Mouse (Mus musculus): ENCODE data around the gene Gm28043. TPM values are rescaled to one million over a fixed set of nuclear protein-coding genes. Genes with fewer than 3 reads are reported as not detected.
A peak's percentile ranks its signal among the peaks of the same experiment; 100 is the strongest.

Gm28043 gene
- polyA plus RNA-seq, 1 experiment = 1.0 TPM

GRCm38 (mm10) chr17:29693571-29693970 lies 78.9 kb downstream of the Gm28043 start:
- Histone ChIP-seq H3K36me3 (ENCODE audit: control insufficient read depth, insufficient read depth) (peaks cover 36% of the 10 kb centered on the region), H3K4me3 (no peak overlapping the region), H3ac (ENCODE audit: control insufficient read depth, insufficient read length) (no peak overlapping the region), H3K27me3 (ENCODE audit: control insufficient read depth, insufficient read depth, insufficient read length) (no peaks in the 10 kb centered on the region), H3K79me2 (ENCODE audit: control insufficient read depth, insufficient read depth) (no peaks in the 10 kb centered on the region), H3K4me2 (ENCODE audit: low read depth) (no peak overlapping the region)
- TF ChIP-seq MYOG (IDR thresholded peaks at IDR 0.05; ENCODE audit: control insufficient read depth in 1 of 3, insufficient read depth in 1 of 3, insufficient read length in 2 of 3, low read depth in 2 of 3) (peak in 1 of 3 experiments; percentile 19), REST (IDR thresholded peaks at IDR 0.05; ENCODE audit: insufficient read depth, insufficient read length) (no peak), POLR2A (IDR thresholded peaks at IDR 0.05; ENCODE audit: insufficient read length, low read depth) (no peak), TCF3 (IDR thresholded peaks at IDR 0.05; ENCODE audit: insufficient read length, low read depth) (no peak), TCF12 (IDR thresholded peaks at IDR 0.05; ENCODE audit: insufficient read depth, poor library complexity, severe bottlenecking) (no peak)

- H3K36me3 ChIP-seq (ENCODE audit: control insufficient read depth, insufficient read depth) = peaks cover 39% of the 10 kb centered on the region
- TF ChIP-seq POLR2A (IDR thresholded peaks at IDR 0.05; ENCODE audit: insufficient read length, low read depth) (no peak), CEBPB (IDR thresholded peaks at IDR 0.05; ENCODE audit: insufficient read depth, poor library complexity, severe bottlenecking) (no peak), REST (IDR thresholded peaks at IDR 0.05; ENCODE audit: insufficient read depth, insufficient read length) (no peak), SRF (IDR thresholded peaks at IDR 0.05; ENCODE audit: control insufficient read depth, insufficient read length, low read depth) (no peak), MAX (IDR thresholded peaks at IDR 0.05; ENCODE audit: low read depth) (no peak), POLR2AphosphoS2 (IDR thresholded peaks at IDR 0.05; ENCODE audit: insufficient read length, low read depth) (no peak), TCF3 (IDR thresholded peaks at IDR 0.05; ENCODE audit: insufficient read length, low read depth) (no peak), USF1 (IDR thresholded peaks at IDR 0.05; ENCODE audit: low read depth) (no peak), E2F4 (IDR thresholded peaks at IDR 0.05; ENCODE audit: insufficient read depth) (no peak), MYOG (IDR thresholded peaks at IDR 0.05; ENCODE audit: control insufficient read depth in 1 of 3, insufficient read depth in 1 of 3, insufficient read length in 2 of 3, low read depth in 2 of 3) (no peak), MYOD1 (IDR thresholded peaks at IDR 0.05; ENCODE audit: control insufficient read depth in 1 of 3, insufficient read length in 2 of 3, low read depth in 2 of 3) (no peak), TCF12 (IDR thresholded peaks at IDR 0.05; ENCODE audit: insufficient read depth, poor library complexity, severe bottlenecking) (no peak)
- H3K79me2 ChIP-seq (ENCODE audit: control insufficient read depth, insufficient read depth) = no peaks in the 10 kb centered on the region
- no peak overlapping the region for H3ac ChIP-seq (ENCODE audit: control insufficient read depth, insufficient read length)
- H3K27me3 ChIP-seq (ENCODE audit: control insufficient read depth, insufficient read depth, insufficient read length) = no peaks in the 10 kb centered on the region
- no peak overlapping the region for H3K4me2 ChIP-seq (ENCODE audit: low read depth)
- no peak overlapping the region for H3K4me3 ChIP-seq
Observed at GRCm38 (mm10) chr17:29694516-29694915, 79.8 kb downstream of the Gm28043 start.

GRCm38 (mm10) chr17:29696940-29697339 lies 82.3 kb downstream of the Gm28043 start:
- no peaks in the 10 kb centered on the region for H3K27me3 ChIP-seq (ENCODE audit: control insufficient read depth, insufficient read depth, insufficient read length)
- H3K4me2 ChIP-seq (ENCODE audit: low read depth) = no peak overlapping the region
- no peak overlapping the region for H3ac ChIP-seq (ENCODE audit: control insufficient read depth, insufficient read length)
- TF ChIP-seq MYOG (IDR thresholded peaks at IDR 0.05; ENCODE audit: control insufficient read depth in 1 of 3, insufficient read depth in 1 of 3, insufficient read length in 2 of 3, low read depth in 2 of 3) (no peak), POLR2AphosphoS2 (IDR thresholded peaks at IDR 0.05; ENCODE audit: insufficient read length, low read depth) (no peak), E2F4 (IDR thresholded peaks at IDR 0.05; ENCODE audit: insufficient read depth) (no peak), REST (IDR thresholded peaks at IDR 0.05; ENCODE audit: insufficient read depth, insufficient read length) (no peak), SRF (IDR thresholded peaks at IDR 0.05; ENCODE audit: control insufficient read depth, insufficient read length, low read depth) (no peak), MAX (IDR thresholded peaks at IDR 0.05; ENCODE audit: low read depth) (no peak), CEBPB (IDR thresholded peaks at IDR 0.05; ENCODE audit: insufficient read depth, poor library complexity, severe bottlenecking) (no peak), USF1 (IDR thresholded peaks at IDR 0.05; ENCODE audit: low read depth) (no peak)
- H3K4me3 ChIP-seq = no peak overlapping the region
- H3K36me3 ChIP-seq (ENCODE audit: control insufficient read depth, insufficient read depth) = peaks cover 45% of the 10 kb centered on the region
- H3K79me2 ChIP-seq (ENCODE audit: control insufficient read depth, insufficient read depth) = no peaks in the 10 kb centered on the region

GRCm38 (mm10) chr17:29698421-29698820 lies 83.7 kb downstream of the Gm28043 start:
- H3K4me2 ChIP-seq (ENCODE audit: low read depth) = no peak overlapping the region
- TF ChIP-seq POLR2AphosphoS2 (IDR thresholded peaks at IDR 0.05; ENCODE audit: insufficient read length, low read depth) (peak; percentile 35), TCF12 (IDR thresholded peaks at IDR 0.05; ENCODE audit: insufficient read depth, poor library complexity, severe bottlenecking) (no peak)
- H3K36me3 ChIP-seq (ENCODE audit: control insufficient read depth, insufficient read depth) = peaks cover 45% of the 10 kb centered on the region
- H3K27me3 ChIP-seq (ENCODE audit: control insufficient read depth, insufficient read depth, insufficient read length) = no peaks in the 10 kb centered on the region
- H3K79me2 ChIP-seq (ENCODE audit: control insufficient read depth, insufficient read depth) = no peaks in the 10 kb centered on the region
- no peak overlapping the region for H3K4me3 ChIP-seq
- no peak overlapping the region for H3ac ChIP-seq (ENCODE audit: control insufficient read depth, insufficient read length)

GRCm38 (mm10) chr17:29700573-29700972 lies 85.9 kb downstream of the Gm28043 start:
- Histone ChIP-seq H3K36me3 (ENCODE audit: control insufficient read depth, insufficient read depth) (peaks cover 36% of the 10 kb centered on the region), H3K4me3 (no peak overlapping the region), H3K79me2 (ENCODE audit: control insufficient read depth, insufficient read depth) (no peaks in the 10 kb centered on the region), H3ac (ENCODE audit: control insufficient read depth, insufficient read length) (no peak overlapping the region), H3K4me2 (ENCODE audit: low read depth) (no peak overlapping the region), H3K27me3 (ENCODE audit: control insufficient read depth, insufficient read depth, insufficient read length) (no peaks in the 10 kb centered on the region)
- TF ChIP-seq E2F4 (IDR thresholded peaks at IDR 0.05; ENCODE audit: insufficient read depth) (no peak), CEBPB (IDR thresholded peaks at IDR 0.05; ENCODE audit: insufficient read depth, poor library complexity, severe bottlenecking) (no peak), POLR2A (IDR thresholded peaks at IDR 0.05; ENCODE audit: insufficient read length, low read depth) (no peak), MAX (IDR thresholded peaks at IDR 0.05; ENCODE audit: low read depth) (no peak)
